Mouse (Mus musculus): Measurements from ENCODE around the gene Dlk1.
"Not testable (repeated sequence)": the region's sequence is repeated elsewhere in the genome, so short reads cannot be mapped to it uniquely, and the experiment has no call there.

The Dlk1 gene

DNA sequence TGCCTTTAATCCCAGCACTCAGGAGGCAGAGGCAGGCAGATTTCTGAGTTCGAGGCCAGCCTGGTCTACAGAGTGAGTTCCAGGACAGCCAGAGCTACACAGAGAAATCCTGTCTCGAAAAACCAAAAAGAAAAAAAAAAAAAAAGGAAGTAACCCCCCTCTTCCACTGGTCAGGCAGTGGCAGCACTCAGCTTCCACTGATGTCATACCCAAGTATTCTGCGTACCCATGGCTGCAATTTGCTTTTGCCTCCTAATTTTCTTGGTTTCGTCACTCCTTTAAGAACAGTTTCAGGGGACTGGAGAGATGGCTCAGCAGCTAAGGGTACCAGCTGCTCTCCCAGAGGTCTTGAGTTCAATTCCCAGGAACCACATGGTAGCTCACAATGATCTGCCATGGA, 14.8 kb downstream of the Dlk1 start:
- ATAC-seq (ENCODE audit: insufficient number of reproducible peaks, low FRiP score, low TSS enrichment), result not testable (repeated sequence)

- ATAC-seq (ENCODE audit: insufficient number of reproducible peaks, low FRiP score, low TSS enrichment), result no peak
These were observed 17.2 kb downstream of the Dlk1 start for GRCm38 (mm10) chr12:109469793-109470192.

DNA sequence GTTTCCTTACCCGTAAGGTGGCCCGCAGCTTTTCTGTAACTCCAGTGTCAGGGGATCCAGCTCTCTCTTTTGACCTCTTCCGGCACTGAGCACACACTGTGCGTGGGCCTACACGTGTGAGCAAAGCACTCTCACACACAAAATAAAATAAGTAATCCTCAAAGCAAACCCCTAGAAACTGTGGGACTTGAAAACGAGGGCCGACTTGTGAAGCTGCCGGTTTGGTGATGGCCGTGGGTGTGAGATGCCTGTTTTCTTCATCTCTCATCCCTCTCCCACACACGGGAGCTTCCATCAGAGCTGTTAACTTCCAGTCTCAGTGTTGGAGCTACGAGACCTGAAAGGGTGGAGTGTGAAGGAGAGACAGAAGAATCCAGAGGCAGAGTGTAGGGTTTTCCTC, 20.0 kb downstream of the Dlk1 start:
- ATAC-seq (ENCODE audit: insufficient number of reproducible peaks, low FRiP score, low TSS enrichment), result no peak

- ATAC-seq (ENCODE audit: insufficient number of reproducible peaks, low FRiP score, low TSS enrichment), result no peak
These were observed 21.0 kb downstream of the Dlk1 start for GRCm38 (mm10) chr12:109473575-109473976.

DNA sequence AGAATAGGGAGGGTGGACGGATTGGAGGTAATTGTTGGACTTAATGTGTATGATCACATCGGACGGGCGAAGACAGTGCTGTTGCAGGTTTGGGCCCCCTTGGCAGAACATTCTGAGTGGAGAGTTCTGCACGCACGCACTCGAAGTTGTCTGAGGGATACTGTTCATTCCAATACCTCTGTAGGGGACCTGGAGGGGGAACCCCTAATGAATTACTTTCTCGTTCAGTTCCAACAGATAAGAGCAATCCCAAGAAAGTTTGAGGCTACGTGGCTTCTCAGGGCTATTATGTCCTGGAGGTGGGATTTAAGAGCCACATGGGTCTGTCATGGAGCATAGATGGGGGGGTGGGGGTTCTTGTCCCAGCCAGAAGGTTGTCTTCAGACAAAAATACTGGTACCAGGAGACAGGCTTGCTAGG, 21.6 kb downstream of the Dlk1 start:
- no peak for ATAC-seq (ENCODE audit: insufficient number of reproducible peaks, low FRiP score, low TSS enrichment)

DNA sequence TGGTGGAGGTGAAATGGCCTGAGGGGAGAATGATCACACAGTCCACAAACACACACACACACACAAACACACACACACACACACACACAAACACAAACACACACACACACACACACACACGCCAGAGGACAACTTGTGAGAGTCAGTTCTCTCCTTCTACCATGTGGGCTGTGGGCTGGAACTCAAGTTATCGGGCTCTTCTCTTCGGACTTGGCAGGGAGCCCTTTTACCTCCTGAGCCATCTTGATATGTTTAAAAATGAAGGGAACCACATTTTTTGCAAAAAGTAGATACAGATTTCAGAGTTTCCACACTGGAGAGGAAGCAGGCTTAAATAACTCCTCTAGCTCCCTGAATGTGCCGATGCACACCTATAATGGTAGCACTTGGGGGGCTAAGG, 22.9 kb downstream of the Dlk1 start:
- no peak for ATAC-seq (ENCODE audit: insufficient number of reproducible peaks, low FRiP score, low TSS enrichment)

DNA sequence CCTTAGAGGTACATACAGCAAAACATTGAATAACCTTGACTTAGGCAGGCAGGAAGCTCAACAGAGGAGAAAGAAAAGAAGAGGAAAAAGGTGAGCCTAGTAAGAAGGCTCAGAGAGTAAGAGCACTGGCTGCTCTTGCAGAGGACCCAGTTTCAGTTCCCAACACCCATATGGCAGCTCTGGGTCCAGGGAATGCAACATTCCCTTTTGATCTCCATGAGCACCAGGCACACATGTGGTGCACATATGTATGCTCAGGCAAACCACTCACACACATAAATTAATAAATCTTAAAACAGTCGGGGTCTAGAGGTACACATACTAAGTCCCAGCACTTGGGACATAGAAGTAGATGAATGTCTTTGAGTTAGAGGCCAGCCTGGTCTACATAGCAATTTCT, 33.9 kb downstream of the Dlk1 start:
- not testable (repeated sequence) for ATAC-seq (ENCODE audit: insufficient number of reproducible peaks, low FRiP score, low TSS enrichment)

GRCm38 (mm10) chr12:109491701-109492100, 39.1 kb downstream of the Dlk1 start:
- peak; percentile 46; the same call in 1 of the 2 replicates for ATAC-seq (ENCODE audit: insufficient number of reproducible peaks, low FRiP score, low TSS enrichment)

- ATAC-seq (ENCODE audit: insufficient number of reproducible peaks, low FRiP score, low TSS enrichment), result no peak
These were observed 40.8 kb downstream of the Dlk1 start for GRCm38 (mm10) chr12:109493381-109493780.

DNA sequence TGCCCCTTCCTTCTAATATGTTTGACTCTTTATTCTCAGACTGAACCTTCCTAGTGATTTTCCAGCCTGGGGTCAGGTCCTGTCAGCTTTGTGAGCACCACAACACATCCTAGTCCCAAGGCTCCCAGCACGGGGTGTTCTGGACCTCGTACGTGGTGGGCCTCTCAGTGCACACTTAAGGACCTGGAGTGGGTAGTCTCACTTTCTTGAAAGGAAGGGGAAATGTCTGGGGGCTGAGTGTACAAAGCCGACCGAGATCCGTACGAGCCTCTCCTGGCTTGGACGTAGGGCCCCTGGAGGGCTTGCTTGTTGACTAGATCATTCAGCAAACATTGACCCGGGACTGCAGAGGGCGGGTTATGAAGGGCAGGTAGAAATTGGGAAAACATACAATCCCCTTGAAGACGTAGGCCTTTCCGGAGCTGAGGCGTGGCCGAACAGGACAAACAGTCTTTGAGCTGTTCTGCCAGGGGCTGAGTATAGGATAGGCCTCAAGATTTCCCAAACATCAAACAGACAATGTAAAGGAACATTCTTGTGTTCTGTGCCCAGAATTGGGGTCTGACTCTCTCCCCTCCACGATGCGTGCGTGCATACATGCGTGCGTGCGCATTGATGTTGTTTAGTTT, 42.5 kb downstream of the Dlk1 start:
- ATAC-seq (ENCODE audit: insufficient number of reproducible peaks, low FRiP score, low TSS enrichment), result no peak

- no peak for ATAC-seq (ENCODE audit: insufficient number of reproducible peaks, low FRiP score, low TSS enrichment)
These were observed 43.8 kb downstream of the Dlk1 start for GRCm38 (mm10) chr12:109496397-109496796.

DNA sequence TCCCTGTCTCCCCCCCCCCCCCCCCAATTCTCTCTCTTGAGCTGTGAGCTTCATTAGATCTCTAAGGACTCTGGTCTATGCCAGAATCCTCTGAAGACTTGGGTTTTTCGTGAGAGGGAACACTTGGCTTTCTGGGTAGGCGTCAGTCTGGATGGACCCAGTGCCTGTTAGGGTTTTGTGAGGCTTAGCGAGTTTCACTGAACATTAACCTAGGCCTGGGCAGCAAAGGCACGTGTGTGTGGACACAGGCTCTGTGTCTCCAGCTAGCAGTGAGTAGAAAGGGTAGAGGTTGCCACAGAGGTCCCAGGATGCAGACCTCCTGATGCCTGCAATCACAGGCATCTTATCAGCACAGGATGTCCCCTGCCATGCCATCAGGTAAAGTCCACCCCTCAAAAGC, 48.4 kb downstream of the Dlk1 start:
- no peak for ATAC-seq (ENCODE audit: insufficient number of reproducible peaks, low FRiP score, low TSS enrichment)

- ATAC-seq (ENCODE audit: insufficient number of reproducible peaks, low FRiP score, low TSS enrichment), result no peak
These were observed 49.9 kb downstream of the Dlk1 start for GRCm38 (mm10) chr12:109502360-109503040.

GRCm38 (mm10) chr12:109507693-109508092, 55.1 kb downstream of the Dlk1 start:
- ATAC-seq (ENCODE audit: insufficient number of reproducible peaks, low FRiP score, low TSS enrichment), result no peak

DNA sequence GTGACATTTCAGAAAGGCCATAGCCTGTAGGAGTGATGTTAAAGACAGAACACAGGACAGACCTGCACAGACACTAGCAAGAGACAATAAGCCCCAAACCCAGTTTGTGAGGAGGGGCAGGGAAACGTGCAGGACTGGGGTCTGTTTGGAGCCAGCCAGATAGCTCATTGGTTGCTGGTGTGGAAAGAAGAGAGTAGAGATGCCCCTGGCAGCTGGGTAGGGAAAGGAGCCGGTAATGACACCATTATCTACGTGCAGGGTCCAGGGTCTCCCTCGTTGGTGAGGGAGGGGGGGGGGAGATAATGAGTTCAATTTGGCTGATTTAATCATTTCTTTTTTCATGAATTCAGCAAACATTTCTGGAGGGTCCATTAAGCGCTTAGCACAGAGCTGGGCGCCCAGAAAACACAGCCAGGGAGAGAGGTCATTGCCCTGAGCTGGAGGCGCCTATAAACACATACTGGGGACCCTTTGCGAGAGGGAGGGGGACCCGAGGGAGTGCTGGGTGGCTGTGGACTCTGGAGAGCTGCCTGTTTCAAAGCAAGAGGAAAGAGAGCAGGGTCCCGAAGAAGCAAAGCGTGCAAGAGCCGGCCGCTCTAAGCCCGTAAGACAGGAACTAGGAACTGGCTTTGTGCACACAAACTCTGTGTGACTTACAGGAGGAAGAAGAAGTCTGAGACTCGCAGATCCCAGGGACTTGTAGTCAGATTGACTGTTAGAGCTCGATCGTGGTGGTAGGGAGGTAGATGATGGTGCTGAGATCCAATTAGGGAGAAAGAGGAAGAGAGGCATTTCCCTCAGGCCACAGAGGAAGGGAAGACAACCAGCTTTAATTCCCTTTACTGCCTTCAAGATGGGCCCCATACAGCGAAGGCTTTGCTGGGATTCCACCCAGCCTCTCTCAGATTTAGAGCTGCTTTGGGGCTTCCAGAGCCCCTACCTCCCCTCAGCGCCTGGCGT, 56.2 kb downstream of the Dlk1 start:
- ATAC-seq (ENCODE audit: insufficient number of reproducible peaks, low FRiP score, low TSS enrichment), result no peak

- ATAC-seq (ENCODE audit: insufficient number of reproducible peaks, low FRiP score, low TSS enrichment), result no peak
These were observed 57.0 kb downstream of the Dlk1 start for GRCm38 (mm10) chr12:109509531-109510137.

DNA sequence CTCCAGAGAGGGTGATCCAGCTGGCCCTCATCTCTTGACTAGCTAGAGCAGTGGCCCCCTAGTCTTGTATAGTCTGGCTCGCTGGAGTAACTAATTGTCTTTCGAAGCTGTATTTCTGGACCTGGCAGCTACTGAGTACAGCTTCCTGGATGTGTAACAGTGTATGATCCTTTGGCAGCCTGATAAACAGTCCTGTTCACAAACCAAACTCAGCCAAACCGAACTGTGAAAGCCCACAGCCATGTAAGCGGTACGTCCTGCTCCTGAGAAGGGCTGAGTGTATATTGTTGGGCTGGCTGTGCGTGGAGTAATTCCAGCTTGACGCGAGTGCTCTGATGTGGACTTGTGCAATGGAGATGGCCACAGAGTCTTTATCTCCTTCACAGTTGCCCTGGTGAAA, 57.6 kb downstream of the Dlk1 start:
- no peak for ATAC-seq (ENCODE audit: insufficient number of reproducible peaks, low FRiP score, low TSS enrichment)

DNA sequence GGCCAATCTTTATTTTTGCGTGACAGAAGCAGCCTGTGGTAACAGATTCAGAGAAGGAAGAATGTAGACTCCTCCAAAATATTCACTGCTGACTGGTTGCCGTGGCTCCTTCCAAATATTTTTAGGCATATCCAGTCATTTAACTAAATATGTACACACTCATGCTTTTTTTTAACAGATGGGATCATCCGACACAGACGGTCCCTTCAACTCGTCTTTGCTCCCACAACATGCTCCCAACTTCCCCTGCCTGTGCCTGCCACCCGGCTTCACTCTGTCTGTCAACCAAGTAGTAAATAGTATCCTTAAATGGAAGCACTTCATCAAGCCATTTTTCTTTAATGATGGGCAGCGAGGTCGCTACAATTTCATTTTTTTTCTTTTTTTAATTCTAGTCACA, 58.8 kb downstream of the Dlk1 start:
- no peak for ATAC-seq (ENCODE audit: insufficient number of reproducible peaks, low FRiP score, low TSS enrichment)

GRCm38 (mm10) chr12:109512151-109512907, 59.7 kb downstream of the Dlk1 start:
- ATAC-seq (ENCODE audit: insufficient number of reproducible peaks, low FRiP score, low TSS enrichment), result no peak
